Mouse (Mus musculus) adrenal gland, adult 8-10 months (tissue): Measurements from ENCODE around the gene Tanc1. TPM values are rescaled to one million over a fixed set of nuclear protein-coding genes. Genes with fewer than 3 reads are reported as not detected.

Experiments used
- DNase-seq: peaks from one replicate; pipeline ENCODE4 v3.0.0; 2022
- total RNA-seq, 4 experiments: library from RNA; stranded (reverse); gene quantifications; 2 replicates each; pipeline ENCODE4 v1.2.4; 2022

Tanc1 gene
- total RNA-seq, 4 experiments from 2014 or later, result 17.4 to 31.0 (median 23.9) TPM

DNA sequence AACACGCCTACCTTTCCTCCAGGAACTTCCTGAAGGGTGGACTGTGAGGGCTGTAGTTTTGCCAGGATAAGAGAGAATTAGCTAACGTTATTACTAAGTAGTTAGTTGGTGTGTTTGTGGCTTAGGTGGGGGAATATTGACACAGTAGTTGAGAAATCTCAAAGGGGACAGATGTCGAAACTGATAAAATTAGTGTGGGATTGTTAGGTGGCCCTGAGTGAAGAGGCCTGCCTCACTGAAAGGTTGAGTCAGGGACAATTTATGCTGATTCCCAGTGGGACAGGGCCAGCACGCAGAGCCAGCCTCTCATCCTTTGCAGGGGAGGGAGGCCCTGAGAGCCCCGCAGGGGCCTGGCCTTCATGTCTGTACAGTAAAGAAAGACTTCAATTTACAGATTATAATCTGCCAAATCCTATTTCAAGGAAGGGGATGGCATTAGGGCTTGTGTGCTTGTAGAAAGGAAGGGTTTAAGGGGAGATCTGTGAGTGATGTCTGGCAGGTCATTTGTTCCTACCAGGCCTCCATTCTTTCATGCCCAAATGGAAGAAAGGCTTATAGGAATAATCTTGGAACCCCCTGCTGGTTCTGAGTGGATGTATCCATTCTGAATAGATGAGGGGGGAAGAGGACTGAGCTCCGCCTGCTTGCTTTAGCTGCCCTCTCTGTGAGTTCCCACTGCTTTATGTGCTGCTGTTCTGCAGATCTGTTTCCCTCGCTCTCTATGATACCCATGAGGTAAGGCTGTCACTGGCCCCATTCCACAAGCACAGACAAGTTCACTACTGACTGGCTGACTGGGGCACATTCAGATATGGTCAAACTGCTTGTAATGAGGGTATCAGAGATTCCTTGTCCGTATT, 41.7 kb downstream of the Tanc1 start:
- no peak for DNase-seq

DNA sequence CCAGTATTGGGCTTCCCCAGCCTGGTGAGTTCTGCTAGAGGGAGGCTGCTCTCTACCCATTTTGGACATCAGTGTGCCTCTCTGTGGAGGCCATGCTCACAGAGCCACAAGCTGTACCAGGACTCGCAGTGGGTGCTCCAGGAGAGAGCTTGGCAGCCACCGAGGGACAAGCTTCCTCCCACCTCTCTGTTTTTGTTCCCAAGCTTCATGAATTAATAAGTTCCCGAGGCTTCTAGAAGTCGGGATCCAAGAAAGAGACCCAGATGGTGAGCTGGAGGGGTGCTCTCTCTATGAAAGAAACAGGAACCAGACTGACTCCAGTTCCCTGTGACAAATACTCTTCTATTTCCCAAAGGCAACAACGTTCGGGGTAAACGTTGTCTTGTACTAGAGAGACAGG, 43.6 kb downstream of the Tanc1 start:
- no peak for DNase-seq

DNA sequence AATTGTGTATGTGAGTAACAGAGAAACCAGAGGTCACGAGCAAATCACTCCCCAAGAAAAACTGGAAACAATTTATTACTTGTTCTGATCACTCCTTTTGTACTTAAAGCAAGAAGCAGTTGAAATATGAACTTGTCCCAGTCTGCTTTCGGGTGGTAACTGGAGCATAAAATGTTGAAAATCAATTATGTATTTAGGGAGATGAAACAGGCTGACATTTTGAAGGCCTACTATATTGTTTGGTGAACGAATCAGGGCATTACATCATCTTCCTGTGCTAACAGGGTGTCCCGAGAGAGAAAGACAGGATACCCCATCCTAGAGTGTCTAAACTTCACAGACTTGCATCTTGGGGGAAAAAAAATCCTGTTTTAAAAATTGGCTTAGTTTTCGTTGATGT, 44.8 kb downstream of the Tanc1 start:
- DNase-seq, result no peak

DNA sequence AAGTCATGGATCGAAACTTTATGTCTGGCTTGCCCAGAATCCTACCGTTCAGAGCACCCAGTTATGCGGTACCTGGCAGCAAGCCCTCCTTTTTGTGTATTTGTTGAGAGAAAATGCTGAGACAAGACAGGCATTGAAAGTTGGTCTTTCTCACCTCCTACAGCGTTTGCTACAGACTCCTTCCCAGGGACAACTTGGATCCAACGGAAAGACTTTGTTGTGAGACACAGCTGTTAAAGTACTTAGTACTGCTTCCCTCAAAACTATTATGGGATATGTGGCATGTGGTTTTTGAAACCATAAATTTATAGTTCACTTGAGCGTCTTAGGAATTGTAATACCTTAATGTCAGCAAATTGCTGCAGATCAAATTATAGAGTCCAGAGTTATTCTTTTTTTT, 47.8 kb downstream of the Tanc1 start:
- no peak for DNase-seq

DNA sequence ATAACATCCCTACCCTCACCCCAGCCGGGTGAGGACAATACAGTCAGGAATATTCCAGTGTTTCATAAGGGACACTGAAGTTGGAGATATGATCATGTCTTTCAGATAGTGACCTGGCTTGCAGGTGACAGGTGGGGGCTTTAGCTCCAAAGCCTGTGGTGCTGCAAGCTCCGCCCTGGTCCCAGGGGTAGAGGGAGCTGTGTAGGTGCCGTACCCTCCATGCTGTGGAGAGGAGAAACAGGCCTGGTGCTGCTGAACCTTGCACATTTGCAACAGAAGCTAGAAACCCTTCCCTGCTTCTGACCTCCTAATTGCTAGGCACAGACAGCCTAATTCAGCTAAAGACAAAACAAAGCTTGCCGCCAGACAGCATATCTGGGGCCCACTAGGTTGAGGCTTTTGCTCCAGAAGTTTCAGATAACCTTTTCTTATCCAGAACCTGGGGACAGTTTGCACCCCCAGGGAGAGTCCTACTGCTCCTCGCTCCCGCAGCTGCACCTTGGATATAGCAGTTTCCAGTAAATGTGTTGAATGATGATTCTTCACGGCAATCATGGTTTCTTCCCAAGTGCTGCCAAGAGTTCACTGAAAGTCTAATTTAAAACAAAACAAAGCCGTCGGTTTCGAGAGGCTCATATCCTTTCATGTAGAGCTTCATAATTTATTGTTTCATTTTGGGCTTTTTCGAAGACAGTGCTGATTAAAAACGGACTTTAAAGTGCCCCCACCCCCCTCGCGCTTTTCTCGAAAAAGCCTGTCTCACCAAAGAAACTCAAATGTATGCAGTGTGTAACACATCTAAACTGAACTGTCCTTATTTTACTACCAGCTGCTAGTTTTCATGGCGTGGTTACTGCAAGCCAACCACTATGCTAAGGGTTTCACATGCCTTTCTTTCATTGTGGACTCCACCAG, 49.3 kb downstream of the Tanc1 start:
- DNase-seq, result no peak

DNA sequence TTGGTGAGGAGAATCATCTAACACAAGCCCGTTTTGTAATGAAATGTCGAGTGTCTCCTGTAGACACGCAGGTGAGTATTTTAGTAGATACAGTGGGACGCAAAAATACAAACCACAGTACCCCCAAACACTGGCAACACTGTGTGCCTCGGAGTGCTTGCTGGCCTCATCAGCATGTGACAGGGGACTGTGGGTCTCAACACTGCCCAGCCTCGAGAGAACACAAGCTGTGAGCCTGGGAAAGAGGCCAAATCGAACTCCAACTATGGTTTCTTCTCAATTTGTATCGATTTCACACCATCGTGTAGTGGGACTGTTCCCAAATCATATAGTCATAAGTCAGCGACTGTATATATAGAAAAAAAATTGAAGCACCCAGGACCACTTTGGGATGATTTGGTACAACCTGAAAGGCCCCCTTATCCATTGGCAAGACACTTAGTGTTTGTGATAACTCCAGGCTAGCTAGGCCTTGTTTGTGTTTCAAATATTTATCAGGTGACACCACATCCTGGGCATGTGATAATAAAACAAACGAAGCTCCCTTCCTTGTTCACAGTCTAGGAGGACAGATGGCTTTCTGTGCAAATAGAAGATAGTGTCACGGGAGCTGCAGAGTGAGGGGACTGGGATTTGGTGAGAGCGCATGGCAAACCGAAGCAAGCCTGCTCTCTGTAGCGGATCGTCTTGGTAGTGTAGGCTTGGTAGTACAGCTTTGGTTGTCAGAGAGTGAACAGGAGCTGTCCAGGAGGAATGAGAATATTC, 53.1 kb downstream of the Tanc1 start:
- no peak for DNase-seq

DNA sequence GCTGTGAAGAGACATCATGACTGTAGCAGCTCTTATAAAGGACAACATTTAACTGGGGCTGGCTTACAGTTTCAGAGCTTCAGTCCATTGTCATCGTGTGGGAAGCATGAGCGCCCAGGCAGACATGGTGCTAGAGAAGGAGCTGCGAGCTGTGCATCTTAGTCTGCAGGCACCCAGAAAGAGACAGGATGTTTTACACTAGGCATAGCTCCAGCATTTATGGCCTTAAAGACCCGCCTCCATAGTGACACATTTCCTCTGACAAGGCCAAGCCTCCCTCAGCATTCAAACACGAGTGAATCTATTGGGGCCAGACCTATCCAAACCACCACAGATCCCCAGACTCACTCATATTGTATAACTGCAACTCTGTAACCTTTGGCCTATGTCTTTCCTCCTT, 54.7 kb downstream of the Tanc1 start:
- DNase-seq, result no peak

DNA sequence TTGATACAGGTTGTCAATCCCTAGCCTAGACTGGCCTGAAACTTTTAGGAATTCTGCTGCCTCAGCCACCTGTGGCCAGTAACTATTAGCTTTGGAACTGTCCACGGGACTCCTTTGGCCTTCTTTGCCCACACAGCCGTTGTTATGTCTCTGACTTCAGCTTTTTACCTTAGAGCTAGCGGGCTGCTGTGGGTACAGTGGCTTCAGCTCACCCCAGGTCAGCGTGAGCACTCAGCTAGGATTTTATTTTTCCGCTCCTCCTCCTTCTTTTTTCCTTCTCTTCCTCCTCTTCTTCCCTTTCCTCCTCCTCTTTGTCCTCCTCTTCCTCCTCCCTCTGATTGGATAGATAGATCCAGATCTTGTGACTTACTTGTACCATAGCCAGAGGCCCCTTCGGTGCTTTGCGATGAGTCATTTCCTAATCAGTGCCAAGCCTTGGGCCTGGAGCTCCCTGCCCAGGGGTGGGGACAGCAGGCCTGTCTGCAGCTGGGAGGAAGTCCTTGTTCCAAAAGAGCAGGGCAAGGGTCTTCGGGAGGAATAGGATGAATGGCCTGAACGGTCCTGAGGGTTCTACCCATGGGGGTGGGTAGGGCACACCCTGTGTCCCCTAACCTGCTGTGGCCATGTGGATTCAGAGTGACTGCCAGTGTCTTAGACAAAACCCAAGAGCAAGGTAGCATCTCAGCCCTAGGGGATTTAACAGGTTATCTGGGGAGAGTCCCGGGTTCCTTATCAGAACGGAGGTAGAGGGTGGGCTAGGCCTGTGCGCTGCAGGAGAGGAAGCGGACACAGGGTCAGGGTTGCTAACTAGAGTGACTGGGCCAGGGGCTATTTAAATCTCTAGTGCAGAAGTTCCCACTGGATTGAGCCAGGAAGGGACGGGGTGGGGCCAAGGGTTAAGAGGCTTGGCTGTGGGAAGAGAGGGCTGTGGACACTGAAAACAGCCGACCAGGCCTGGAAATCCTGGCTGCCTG, 58.5 kb downstream of the Tanc1 start:
- peak; percentile 87 for DNase-seq

DNA sequence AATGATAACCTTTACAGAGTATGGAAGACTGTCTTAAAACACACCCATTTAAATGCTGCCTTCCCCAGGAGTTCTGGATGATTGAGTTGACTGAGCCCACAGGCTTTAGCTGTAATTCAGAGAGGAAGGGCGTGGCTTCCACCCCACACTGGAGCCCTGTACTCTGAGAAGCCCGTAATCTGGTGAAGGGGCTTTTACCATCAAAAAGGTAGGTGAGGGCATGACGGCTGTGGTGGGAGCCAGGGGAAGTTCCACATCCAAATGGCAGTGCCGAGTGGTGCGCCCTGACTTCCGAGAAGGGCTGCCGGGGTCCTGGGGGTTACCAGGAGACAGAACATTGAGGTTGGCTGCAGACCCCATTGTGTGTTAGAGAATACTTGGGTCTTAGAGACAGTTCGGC, 59.8 kb downstream of the Tanc1 start:
- no peak for DNase-seq

DNA sequence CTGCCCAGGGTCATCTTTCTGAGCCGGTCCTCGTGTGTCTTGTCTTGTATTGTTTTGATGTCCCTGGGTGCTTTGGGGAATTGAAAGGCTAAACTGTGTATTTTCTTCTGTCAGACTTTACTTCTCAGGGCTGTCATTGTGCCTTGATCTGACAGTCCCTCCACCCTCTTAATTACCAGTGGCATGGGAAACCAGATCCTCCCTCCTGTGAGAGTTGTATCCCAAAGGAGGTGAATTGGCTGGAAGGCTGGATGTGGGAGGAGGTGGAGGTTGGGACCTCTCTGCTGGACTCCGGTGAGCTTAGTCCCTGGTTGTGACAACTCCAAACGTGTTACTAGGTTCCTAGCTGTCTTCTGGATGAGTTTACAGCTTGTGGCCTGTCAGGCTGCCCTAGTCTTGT, 60.2 kb downstream of the Tanc1 start:
- DNase-seq, result no peak

DNA sequence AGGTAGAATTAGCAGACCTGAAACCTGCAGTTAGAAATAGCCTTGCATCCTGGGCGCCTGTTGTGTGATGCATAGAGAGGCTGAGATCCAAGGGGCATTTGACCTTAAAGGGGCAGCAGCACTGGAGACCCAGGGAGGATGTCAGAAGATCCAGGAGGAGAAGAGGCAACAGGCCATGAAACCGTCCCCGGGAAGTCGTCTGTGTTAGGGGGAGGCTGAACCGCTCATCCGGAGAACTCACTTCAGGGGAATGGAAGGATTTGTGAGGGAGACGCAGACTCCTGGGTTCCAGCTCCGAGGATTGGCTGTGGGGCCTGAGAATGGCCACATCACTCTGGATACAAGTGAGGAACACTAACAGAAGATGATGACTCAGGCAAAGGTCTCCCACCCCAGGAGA, 60.8 kb downstream of the Tanc1 start:
- no peak for DNase-seq

DNA sequence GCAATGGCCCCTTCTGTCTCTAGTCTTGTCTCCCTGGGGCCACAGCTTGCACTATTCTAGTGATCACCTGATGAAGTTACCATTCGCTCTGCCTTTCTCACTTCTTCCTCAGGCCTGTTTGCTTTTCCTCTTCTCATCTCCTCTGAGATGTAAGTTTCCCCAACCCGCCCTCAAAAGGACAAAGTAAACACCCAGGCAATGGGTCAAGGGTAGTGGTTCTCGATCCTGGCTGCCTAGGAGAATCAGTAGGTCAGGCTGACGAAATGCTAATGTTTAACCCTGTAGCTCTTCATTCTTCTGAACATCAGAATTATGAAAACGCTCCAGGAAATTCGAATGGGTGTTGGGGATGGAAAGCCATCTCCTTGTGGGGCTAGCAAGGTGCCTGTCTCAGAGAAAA, 61.5 kb downstream of the Tanc1 start:
- no peak for DNase-seq

DNA sequence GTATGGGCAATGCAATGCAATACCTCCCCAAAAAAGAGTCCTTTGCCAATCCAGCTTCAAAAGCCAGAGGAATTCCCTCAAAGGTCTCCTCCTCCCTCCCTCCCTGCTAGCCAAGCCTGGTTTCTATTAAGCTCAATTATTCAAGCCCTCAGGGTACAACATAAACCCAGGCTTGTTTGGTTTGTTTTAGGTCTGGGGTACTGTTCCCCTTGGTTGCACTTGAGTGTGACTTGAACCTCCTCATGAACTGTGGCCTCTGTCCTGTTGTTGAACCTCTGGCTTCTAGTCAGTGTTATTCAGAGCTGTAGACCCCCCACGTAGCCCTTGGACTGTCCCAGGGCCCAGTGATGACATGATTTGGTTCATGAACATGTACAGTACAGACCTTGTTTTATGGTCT, 62.0 kb downstream of the Tanc1 start:
- no peak for DNase-seq

DNA sequence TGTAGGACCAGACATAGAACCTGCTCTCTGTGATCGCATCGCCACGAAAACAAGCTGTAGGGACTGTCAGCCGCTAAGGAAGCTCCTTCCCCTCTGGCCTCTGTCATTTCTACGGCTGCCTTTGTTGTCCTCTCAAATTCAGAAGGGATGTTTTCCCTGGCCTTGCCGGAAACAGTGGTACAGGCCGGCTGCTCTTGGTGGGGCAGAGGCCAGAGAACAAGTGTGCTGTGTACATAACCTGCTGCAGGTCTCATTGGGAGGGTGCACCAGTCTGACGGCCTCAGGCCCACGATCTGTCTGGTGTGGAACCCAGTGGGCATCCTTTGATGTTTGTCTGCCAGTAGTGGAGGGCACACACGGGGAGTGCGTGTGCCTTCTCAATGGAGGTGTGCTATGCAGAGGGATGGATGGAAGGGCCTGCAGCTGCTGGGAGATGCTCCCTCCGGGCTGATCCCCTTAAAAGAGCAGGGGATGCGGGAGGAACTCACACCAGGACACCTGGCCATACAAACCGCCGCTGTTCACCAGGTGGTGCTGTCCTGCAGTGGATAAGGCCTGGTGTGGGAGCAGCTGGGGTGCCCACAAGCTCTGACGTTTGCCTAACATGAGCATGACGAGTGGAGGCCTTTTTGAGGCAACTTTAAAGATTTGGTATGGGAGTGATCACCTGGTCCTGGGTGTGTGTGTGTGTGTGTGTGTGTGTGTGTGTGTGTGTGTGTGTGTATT, 63.6 kb downstream of the Tanc1 start:
- no peak for DNase-seq

DNA sequence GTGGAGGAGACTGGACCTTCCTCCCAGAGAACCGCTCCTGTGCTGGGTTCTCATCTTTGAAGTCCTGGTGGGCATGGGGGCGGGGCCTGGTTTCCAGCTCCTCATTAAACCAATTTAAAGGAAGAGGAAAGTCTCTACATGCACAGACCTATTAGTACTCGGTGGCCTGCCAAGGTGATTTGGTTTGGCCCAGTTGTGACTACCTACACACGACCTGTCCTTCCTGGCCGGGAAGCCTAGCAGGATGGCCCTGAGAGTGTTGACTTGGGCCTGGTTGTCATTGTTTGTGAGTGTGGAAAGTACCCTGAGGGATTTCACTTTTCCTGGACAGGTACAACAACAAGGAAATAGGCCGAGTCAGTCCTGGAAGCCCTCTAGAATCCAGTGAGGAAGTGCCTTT, 64.2 kb downstream of the Tanc1 start:
- no peak for DNase-seq

DNA sequence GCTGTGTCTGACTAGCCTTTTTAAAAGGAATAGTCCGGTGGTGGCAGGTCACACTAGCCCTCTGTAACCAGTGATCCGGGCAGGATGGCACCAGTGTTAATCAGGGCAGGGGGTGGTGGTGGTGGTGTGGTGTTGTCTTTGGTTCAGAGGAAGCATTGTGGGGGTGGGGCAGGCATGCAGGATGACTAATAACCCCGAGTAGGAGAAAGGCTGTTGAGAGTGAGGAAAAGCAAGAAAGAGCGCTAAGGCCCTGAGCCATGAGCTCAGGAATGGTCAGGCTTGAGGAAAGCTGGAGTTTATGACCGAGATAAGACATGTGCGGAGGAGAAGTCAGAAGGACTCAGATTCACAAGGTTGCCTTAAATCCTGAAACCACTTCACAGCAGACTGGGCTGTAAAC, 64.6 kb downstream of the Tanc1 start:
- DNase-seq, result no peak

DNA sequence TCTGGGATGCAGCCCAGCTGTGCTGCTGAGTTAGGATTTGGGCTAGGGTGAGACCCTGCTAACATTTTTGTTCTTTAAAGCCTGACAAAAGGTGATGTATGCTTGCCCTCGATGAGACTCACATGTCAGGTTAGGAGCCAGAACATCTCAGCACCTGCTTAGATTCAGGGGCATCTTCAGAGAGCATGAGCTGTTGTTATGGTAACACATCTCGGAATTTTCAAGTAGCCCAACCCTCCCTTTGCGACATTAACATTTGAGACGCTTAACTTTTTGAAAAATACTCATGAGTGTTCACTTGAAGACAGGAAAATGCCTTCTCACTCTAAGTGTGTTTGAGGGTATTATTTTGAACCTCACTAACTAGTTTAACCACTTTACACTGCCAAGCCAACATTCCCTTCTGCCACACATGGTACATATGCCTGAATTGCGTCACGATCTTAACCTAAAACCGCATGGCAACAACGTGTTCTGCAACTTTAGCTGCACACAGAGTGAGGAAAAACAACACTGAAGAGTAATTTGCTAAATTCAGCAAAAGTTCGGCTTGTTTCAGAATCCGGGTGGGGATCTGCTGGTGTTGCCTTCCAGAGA, 67.7 kb downstream of the Tanc1 start:
- DNase-seq, result no peak

DNA sequence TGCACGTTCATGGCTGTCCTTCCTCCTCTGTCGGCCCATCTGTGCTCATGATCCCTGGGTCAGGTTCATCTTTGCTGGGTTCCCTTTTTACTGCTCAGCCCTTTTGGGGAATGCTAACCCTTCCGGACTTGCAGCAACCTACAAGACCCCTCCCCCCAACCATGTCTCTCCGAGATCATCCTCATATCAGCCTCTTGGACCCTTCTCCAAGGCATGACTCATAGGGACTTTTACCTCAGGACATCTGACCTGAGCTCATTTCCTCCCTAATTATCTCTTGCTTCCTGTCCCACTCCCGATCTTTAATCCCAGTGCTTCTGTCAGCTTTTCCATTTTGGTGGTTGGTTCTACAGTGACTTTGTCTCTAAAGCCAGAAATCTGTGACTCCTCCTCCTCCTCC, 68.9 kb downstream of the Tanc1 start:
- no peak for DNase-seq

DNA sequence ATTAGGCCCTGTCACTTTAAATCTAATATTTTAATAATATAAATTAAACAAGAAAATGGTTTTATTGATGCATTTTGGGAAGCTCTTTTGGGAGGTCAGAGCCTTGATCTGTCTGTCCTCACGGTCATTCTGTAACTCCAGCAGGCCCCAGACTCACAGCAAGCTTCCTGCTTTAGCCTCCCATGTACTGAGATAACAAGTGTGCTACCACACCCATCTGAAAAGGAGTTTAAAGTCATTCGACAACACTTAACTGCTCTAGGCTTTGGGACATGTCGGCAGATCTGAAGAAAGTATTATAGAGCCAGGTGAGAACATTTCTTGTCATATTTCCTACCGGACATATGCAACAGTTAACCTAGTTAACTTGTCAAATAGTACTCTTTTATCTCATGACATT, 69.3 kb downstream of the Tanc1 start:
- DNase-seq, result no peak

DNA sequence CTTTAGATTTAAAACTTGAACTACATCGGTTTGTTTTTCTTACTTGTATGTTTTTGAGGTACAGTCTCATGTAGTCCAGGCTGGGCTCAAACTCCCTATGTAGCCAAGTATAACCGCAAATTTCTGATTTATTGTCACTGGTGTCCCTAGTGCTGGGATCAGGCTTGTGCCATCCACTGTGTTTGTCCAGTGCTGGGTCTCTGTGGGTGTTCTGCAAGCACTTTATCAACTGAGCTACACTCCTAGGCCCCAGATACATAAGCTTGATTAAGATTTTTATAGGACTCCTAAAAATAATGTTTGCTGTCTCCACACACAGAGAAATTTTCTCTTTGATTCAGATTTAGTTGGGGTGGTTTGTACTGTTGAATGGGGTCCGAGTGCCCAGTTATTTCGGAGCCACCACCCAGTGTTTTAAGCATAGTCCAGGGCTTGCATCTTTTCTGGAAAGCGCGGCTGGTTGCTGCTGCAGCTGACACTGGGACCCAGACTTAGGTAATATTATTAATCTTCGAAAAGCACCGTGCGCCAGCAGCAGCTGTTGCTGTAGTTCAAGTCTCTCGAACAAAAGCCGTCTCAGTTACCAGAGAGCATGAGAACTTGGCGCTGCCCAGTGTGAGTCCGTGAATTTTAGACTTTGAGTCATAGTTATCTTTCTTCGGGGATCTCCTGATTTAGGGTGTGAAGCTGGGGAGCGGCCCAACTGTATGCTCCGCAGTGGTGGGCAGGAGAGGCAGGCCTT, 73.2 kb downstream of the Tanc1 start:
- DNase-seq, result no peak
